Mouse (Mus musculus): ENCODE measurements around the gene Spin2d.
"Not testable (repeated sequence)": the region's sequence is repeated elsewhere in the genome, so short reads cannot be mapped to it uniquely, and the experiment has no call there.

- TF ChIP-seq POLR2A (IDR thresholded peaks at IDR 0.05; ENCODE audit: insufficient read depth, low read depth, low read length); CTCF (IDR thresholded peaks at IDR 0.05): not testable (repeated sequence)
Measured at GRCm38 (mm10) chrX:73213819-73214564, 37.2 kb upstream of the Spin2d start, which contains the start of gene Xlr4b.

Measured in heart, adult 2 months (tissue).